Mouse (Mus musculus) layer of hippocampus, postnatal 36 days (tissue): ENCODE data around the gene Ccdc82. TPM values are rescaled to one million over a fixed set of nuclear protein-coding genes. Genes with fewer than 3 reads are reported as not detected.
A peak's percentile ranks its signal among the peaks of the same experiment; 100 is the strongest.

ENCODE experiments used
- DNase-seq, 2 experiments: peaks; one replicate each; pipeline ENCODE4 v3.0.0; 2022
- total RNA-seq, 2 experiments: library from RNA; stranded (reverse); gene quantifications; 2 replicates each; pipeline ENCODE4 v1.2.3; 2021

Ccdc82 gene
- 10 to 100 TPM; 14.7 to 17.2 TPM for total RNA-seq

DNA sequence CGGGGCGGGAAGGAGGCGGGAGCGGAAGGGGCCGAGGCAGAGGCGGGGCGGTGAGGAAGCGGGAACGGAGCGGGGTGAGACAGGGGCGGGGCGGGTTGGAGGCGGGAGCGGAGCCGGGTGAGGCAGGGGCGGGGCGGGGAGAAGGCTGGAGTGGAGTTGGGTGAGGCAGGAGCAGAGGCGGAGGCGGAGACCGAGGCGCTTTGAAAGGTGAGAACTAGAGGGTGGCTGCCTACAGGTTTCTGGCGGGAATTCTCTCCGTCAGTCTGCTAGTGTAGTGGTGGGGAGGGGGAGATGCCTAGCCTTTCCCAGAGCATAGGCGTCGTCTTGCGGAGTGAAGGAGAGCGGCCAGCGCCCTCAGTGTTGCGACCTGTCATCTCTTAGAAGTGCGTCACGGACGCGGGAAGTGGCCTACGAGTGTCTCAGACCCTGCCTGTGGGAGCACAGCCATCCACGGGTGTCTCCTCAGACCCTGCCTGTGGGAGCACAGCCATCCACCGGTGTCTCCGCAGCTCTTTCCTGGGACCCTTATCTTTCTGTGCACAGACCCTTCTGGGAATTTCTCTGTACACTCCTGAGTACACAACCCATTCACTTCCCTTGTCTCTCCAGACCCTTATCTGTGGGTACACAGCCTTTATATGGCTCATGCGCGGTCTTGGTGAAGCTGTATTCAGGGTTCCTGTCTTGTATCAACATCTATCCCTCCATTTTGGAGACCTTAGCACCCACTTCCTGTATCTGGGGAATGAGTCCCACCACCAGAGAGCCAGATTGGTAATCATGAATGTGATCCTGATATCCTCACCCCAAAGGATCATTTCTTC lies at the start of gene Ccdc82:
Gene Ccdc82 (plus strand): TSS at position 141 of the 824 bp plus-strand sequence.
- DNase-seq, result peak; percentile 75 to 78

DNA sequence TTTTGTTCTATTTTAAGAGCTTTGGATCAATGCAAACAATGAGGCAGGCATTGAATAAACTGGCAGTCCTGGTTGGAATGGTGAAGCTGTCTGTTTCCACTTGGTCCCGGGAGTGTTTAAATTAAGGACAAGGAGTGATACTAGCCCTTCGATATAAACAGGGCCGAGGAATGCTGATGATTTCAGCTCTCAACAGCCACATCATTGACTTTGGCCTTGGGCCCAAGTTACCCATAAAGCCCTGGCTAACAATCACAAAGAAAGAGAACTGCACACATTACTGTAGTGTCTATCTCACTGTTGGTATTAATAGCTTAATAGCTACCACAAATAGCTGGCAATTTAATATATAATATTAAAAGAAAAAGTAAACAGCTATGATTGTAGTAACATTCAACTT lies 46.7 kb upstream of the Ccdc82 start:
- no peak for DNase-seq

DNA sequence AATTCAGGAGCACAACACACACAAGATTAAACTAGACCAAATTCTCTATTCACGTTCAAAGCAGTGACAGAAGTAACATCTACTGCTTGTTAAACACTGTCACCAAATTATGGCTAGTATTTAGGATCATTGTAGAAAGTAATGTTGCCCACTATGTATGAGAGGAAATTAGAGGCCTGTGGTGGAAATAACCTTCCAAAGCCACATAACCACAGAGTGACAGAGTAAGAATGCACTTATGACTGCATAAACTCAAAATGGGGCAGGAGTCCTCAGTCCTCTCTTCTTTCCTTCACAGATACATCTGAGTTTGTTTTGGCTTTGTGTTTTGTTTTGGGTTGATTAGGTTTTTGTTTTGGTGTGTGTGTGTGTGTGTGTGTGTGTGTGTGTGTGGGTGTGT lies 43.6 kb upstream of the Ccdc82 start:
- no peak for DNase-seq

DNA sequence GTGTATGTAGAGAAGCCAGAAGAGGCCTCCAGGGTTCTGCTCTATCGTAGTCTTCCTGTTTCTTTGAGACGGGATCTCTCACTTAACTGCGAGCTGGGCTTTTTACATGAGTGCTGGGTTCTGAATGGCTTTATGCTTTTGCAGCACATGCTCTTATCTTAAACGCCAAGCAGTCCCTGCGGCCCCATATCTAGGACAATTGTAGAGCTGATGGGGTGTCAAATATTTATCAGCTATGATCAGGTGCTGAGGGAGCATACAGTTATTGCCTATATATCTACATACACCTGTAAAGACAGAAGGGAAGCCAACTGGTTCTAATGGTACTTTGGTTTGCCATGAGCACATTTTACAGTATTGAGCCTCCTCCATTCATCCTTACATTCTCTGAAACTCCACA lies 43.1 kb upstream of the Ccdc82 start:
- DNase-seq, result no peak

DNA sequence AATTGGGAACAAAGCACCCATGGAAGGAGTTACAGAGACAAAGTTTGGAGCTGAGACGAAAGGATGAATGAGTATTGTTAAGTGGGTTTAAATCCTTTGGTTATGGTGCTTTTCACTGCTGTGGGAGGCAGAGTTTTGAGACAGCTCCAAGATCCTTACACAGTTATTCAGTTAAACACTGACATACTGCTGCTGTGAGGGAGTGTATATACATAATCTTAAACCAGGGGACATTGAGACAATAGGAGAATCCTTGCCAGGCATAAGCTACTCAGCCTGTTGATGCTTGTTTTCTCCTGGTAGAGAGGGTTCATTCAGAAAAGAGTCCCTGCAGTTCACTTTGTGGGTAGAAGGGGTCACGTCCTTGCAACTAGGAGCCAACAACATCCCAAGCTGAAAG lies 40.4 kb upstream of the Ccdc82 start:
- no peak for DNase-seq

DNA sequence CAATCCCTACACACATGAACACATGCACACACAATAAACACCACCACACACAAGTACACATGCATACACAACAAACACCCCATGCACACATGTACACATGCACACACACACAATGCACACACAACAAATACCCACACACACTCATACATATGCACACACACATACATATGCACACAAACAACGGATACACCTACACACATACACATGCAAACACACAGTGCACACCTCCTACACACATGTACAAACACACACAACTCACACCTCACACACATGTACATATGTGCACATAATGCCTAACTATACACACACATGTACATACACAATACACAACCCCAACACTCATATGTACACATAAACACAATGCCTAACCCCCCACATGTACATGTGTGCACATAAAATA lies 20.9 kb upstream of the Ccdc82 start:
- DNase-seq, result no peak

DNA sequence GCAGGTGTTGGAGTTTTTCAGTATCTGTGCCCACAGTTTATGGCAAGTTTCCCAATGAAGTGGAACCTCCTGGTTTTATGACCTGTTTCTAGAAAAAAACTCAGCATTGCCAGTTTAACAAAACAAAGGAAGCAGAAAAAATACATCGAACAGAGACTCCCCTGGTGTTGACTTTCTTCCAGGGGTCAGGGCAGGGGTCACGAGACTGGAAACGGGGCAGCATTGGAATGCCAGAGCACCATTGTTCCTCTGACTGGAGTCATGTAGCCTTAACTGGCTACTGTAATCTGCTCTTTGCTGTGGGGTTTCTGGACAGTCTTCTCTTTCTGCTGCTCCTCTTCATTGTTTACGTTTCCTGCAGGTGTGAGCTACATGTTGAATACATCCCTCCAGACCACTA lies 16.2 kb upstream of the Ccdc82 start:
- DNase-seq, result no peak

DNA sequence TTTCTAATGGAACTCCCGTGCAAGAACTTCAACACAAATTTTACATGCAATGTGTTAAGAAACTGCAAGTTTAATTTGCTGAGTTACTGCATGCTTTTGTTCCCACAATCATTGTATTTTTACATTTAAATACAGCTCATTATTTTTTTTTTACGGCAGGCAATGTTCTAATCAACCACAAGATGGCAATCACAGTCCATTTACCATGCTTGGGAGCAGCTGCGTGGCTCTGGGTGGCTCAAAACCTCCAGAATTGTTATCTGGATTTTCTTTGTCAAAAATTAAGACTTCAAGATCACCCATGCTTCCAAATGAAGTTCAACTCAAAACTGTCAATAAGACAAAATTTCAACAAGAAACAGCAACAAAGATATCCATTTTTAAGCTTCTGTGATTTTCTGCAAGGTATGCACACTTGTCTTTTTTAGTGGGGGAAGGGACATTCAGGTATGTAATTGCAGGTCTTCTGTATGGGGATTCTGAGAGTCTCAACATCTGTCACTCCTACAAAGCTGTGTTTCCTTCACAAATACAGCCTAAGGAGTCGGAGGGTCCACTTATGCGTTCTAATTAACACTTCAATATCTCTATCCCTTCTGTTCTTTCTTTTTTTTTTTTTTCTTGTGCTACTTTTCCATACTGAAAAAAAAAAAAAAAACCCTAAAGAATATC lies 15.1 kb upstream of the Ccdc82 start:
- DNase-seq, result no peak

DNA sequence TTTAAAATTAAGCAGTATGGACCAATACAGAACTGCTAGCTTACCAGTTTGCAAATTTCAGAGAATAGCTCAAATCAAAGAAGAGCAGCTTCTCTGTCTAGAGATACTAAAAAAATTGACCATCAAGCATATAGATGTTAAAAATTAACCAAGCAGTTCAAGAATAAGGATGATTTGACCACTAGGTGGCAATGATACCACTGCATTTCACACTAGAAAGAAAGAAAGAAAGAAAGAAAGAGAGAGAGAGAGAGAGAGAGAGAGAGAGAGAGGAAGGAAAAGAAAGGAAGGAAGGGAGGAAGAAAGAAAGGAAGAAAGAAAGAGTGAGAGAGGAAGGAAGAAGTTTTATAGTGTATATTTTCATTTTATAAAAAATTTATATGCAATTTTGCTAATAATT lies 4.4 kb upstream of the Ccdc82 start:
- no peak for DNase-seq

DNA sequence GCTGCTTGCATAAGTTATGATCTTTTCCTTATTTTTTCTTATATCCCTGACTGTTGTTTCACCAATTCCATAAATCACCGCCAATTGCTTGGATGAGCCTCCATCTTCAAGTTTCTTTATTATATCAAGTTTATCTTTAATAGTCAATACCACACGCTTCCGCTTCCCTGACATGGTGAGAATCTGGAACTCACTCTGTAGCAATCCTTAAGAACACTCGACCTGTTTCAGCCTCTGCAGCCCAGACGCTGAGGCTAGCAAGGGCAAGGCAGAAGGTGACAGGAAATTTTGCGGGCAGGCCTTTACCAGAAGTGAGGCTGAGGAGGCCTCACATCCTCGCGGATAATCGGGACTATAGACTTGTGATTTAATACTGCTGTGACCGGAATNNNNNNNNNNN lies 1.3 kb upstream of the Ccdc82 start, which contains the start of gene Jrkl:
Gene Jrkl (minus strand): TSS at position 349 of the 400 bp plus-strand sequence.
- peak; percentile 14 to 19 for DNase-seq

DNA sequence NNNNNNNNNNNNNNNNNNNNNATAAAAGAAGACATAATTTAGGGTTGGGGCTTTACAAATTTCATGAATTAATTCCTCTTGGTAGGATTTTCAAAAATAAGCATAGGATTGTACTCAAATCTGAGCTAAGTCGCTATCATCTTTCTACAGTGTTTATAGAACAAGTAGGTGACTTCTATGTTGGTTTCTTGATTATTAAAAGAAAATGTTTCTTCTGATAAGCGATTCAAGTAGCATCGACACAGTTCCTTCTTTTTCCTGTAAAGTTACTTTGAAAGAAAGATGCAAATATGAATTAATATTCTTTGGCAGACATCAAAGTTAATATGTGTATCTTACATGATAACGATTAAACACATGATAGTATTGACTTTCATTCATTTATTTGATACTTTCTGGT lies 1.3 kb downstream of the Ccdc82 start:
- no peak for DNase-seq

DNA sequence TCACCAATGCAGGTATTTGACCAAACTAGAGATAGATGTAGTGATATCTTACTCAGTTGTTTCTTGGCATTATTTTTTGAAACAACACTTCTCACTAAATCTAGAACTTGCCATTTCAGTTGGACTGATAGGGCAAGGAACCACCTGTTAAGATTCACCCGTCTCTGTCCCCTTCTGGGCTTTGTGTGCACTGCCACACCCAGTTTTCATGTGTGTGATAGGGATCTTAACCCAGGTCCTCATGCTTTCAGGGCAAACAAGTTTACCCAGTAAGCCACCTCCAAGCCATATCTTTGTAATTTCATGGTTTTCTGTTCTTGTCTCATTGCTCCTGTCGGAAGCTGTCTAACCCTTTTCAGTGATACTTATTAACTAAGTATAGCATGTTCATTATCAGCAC lies 4.5 kb downstream of the Ccdc82 start:
- no peak for DNase-seq

DNA sequence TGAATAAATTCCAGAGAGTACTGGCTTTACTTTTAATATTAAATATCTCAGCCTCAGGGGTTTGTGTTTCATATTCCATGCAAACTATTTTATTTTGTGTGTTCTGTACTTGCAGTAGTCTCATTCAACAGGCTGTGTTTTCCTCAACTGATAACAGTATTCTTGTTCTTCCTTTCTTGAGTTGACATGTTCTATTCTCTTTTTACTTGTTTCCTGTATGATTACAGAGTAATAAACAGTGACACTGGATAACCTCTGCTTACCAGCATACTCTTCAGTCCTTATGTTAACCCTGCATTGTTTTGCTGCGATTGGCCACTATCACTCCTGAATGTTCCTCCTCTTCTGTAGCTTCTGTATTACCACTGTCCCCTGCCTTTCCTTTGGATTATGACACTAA lies 10.0 kb downstream of the Ccdc82 start:
- no peak for DNase-seq

DNA sequence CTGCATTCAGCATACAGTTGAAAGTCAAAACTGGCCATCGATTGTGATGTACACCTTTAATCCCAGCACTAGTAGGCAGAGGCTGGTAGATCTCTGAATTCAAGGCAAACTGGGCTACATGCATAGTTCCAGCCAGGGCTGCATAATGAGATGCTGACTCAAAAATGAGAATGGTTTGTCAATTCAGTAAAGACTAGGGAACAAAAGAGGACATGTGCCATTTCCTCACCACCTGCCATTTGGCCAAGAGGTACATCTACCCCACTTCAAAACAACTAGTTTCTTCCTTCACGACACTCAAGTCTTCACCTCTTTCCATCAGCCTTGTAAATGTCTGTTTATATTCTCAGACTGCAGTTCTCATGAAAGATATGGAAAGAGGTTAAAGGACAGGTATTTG lies 11.4 kb downstream of the Ccdc82 start:
- no peak for DNase-seq

DNA sequence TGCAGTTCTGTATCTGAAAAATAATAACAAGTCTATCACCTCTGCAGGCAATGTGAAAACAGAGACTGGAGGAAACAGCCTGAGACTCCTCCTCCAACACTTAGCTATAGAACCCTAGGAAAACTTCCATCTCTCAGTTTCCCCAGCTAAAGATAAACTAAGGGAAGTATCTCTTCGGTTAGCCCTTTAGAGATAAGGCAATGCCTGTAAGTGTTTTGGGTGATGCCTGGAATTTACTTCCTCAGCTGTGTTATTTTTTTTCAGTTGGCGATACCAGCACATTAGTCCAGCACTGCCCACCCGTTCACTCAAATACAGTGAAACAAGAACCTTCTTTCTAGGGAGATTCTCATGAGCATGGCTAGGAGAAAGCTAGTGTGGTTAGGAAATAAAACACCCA lies 14.2 kb downstream of the Ccdc82 start:
- no peak for DNase-seq

DNA sequence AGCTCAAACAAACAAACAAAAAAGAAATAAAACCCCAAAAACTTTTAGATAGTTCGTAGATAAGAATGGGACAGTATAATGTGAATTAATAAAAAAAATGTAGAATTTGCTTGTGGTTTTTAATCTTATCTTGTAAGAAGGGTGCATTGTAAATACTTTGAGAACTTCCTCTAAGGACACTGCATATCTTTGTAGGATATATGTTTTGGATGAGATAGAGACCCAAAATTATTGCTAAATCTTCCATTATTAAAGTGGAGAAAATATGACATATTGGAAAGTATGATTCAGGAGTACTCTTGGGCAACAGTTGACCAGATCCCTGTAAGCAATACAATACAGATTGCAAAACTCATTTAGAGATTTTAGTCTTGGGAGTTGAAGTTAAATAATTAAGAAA lies 26.5 kb downstream of the Ccdc82 start:
- DNase-seq, result no peak

DNA sequence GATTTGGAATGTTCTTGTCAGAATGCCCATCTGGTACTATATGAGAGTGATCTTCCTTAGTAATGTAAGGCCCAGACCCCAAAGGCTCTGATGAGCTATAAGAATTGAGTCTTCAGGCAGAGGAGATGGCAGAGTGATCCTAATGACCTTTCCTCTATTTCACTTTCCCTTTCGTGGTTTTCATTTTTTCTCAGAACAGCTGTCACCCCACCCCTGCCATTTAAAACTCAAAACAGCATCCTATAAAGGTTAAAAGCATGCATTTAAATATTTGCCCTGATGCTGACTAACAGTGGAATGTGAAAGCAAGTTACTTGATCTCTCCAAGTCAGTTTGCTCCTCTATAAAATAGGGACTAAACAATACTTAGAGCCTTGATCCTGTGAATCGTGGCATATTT lies 40.7 kb downstream of the Ccdc82 start:
- no peak for DNase-seq

DNA sequence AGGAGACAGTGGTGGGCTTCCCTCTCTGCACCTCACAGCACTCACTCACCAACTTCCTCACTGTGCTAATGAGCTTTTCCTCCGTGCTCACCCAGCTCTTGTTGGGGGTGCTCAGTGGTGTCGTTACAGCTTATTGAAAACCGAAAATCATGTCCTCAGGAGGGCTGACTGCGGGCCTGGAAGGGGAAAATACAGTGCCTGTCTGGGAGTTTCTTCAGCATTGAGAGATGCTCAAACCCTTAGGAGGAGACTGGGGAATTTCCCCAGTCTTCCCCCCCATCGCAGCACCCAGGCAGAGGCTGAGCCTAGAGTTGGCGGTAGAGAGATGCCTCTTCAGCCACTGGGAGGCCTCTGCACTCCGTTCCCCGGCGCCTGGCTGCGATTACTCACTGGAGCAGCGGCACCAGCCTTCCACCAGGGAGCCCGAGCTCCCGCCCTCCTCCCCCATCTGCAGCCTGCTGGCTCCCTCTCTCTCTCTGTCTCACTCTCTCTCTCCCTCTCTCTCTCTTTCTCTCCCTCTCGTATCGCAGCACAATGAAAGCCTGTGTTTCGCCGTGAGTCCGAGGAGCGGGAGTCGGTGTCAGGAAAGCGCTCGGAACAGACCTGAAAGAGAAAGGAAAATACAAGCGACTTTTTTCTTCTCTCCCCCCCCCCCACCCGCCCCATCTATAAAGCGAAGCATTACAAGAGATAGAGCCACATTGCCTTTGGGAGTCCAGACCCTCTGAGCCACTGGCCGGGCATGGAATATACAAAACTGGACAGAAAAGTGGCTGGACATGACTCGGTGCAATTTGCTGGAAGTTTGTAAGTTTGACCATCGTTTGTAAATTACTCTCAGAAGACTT lies 49.7 kb downstream of the Ccdc82 start:
- DNase-seq, result peak; percentile 89 to 91

DNA sequence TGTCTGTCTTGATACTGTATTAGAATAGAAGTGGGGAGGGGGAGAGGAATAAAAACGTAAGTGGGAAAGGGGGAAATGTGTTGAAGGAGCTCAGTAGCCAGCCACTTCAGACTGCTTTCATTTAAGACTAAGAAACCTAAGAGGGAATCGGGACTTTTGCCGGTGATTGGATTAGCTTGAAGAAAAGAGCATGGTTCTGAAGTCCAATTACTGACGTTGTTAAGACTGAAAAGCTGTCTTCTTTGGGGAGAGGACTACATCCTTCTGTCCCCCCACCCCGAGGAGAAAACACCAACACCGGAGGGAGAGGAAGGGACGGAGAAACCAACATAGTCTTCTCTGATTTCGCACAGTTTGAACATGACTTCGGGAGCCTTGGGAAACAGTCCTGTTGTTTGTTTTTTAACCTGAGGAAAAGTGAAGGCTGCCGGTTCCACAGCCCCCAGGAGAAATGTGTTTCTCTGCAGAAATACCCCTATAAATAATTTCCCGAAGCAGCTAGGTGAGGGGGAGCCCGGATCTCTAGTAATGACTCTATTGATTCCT lies 50.4 kb downstream of the Ccdc82 start:
- no peak for DNase-seq

DNA sequence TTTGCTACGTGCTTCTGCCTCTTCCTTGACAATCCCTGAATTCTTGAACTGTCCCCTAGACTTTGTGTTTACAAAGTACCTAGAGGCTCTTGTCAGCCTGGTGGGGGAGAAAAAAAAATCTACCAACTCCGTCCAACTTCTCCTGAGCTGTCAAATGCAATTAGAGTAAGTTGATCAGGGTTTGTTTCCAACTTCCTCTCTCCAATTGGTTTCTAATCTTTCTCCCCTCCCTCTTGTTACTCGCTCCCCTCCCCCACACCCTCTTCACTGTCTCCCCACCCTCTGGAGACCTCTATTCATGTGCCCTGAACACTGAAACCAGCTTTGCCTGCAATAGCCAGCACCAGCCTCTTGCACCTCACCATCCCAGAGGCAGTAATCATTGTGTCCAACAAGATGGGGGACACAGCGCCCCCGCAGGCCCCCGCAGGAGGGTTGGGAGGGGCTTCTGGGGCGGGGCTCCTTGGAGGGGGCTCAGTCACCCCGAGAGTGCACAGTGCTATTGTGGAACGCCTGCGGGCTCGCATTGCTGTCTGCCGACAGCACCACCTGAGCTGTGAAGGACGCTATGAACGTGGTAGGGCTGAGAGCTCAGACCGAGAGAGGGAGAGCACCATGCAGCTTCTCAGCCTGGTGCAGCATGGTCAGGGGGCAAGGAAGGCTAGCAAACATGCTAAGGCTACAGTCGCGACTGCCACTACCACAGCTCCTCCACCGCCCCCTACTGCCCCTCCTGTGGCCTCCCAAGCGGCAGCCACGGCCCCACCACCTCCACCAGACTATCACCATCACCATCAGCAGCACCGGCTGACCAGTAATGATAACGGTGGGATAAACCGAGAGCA lies 51.1 kb downstream of the Ccdc82 start, which contains the start of gene Maml2:
Gene Maml2 (plus strand): TSS at position 290 of the 845 bp plus-strand sequence.
- peak; percentile 61 to 70 for DNase-seq

DNA sequence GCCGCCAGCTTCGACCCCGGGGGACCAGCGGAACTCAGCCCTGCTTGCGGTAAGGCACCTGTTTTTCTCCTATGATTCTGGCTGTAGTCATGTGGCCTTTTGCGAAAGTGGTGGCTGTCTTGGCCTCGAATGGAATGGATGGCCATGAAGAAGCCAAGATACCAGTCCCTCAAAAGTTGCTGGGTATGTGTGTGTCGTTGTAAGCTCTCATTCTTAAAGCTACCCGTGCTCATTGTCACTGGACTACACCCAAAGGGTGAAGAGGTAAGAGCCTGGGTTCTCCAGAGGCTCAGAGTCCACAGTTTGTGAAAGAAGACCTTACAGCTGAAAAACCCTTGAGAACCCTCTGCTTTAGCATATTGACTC lies 51.7 kb downstream of the Ccdc82 start:
- no peak for DNase-seq

DNA sequence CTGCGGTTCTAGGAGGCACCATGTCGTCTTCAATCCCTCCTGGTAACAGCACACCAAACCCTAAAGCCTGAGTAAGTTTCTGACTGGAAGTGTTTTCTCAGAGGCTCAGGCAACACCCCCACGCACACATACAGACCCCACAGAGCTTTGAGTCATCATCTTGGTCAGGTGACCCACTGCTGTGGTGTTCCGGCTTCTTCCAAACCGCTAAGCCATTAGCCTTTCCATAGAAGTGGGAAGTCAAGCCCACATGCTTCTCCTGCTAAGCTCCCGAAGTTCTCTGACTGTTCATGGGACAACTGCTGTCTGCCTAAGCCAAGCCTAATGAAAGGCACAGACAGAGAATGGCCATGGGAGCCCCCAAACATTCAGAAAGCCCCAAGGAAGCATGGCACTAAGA lies 52.4 kb downstream of the Ccdc82 start:
- no peak for DNase-seq
